Mouse (Mus musculus): ENCODE data around the gene Ccr10. TPM values are rescaled to one million over a fixed set of nuclear protein-coding genes. Genes with fewer than 3 reads are reported as not detected.
A peak's percentile ranks its signal among the peaks of the same experiment; 100 is the strongest.

Ccr10 gene
- polyA plus RNA-seq, 1 experiment from 2014 or later = 0.28 TPM

- H3K27me3 ChIP-seq = no peaks in the 10 kb centered on the region
- H3K4me3 ChIP-seq = peak overlapping the region; percentile 38
- H3K36me3 ChIP-seq = no peaks in the 10 kb centered on the region
- no peak overlapping the region for H3K27ac ChIP-seq
- H3K9me3 ChIP-seq (replicated peaks) = no peaks in the 10 kb centered on the region
- no peak; the same call in 1 of the 2 replicates for ATAC-seq (replicated peaks; ENCODE audit: insufficient number of reproducible peaks, insufficient read depth, low FRiP score, low read depth)
- H3K4me2 ChIP-seq = peak overlapping the region; percentile 59
- WGBS = 27% methylated on average over 19 of the region's 19 CpGs
- H3K4me1 ChIP-seq (replicated peaks) = peaks cover 33% of the 10 kb centered on the region
- no peak overlapping the region for H3K9ac ChIP-seq
Measured at GRCm38 (mm10) chr11:101143338-101144225, 31.7 kb downstream of the Ccr10 start.

GRCm38 (mm10) chr11:101142215-101142967 is 32.9 kb downstream of the Ccr10 start:
- no peak for ATAC-seq (replicated peaks; ENCODE audit: insufficient number of reproducible peaks, insufficient read depth, low FRiP score, low read depth)
- no peaks in the 10 kb centered on the region for H3K9me3 ChIP-seq (replicated peaks)
- H3K9ac ChIP-seq = no peak overlapping the region
- no peak overlapping the region for H3K4me2 ChIP-seq
- H3K27ac ChIP-seq = no peak overlapping the region
- no peaks in the 10 kb centered on the region for H3K27me3 ChIP-seq
- WGBS = 82% methylated on average over 10 of the region's 10 CpGs
- no peak overlapping the region for H3K4me3 ChIP-seq
- H3K4me1 ChIP-seq (replicated peaks) = peaks cover 33% of the 10 kb centered on the region
- H3K36me3 ChIP-seq = no peaks in the 10 kb centered on the region

GRCm38 (mm10) chr11:101141088-101141487 is 34.2 kb downstream of the Ccr10 start:
- H3K9ac ChIP-seq = no peak overlapping the region
- 75% methylated on average over 8 of the region's 8 CpGs for WGBS
- peak overlapping the region; percentile 70 for H3K27ac ChIP-seq

GRCm38 (mm10) chr11:101140164-101140819 is 35.0 kb downstream of the Ccr10 start:
- Histone ChIP-seq H3K4me3 (peak overlapping the region; percentile 44), H3K9me3 (replicated peaks) (no peaks in the 10 kb centered on the region), H3K36me3 (no peaks in the 10 kb centered on the region), H3K27ac (peak overlapping the region; percentile 70), H3K27me3 (no peaks in the 10 kb centered on the region), H3K4me2 (peak overlapping the region; percentile 67), H3K9ac (peak overlapping the region; percentile 43), H3K4me1 (replicated peaks) (peaks cover 33% of the 10 kb centered on the region)
- WGBS = 33% methylated on average over 27 of the region's 27 CpGs
- ATAC-seq (replicated peaks; ENCODE audit: insufficient number of reproducible peaks, insufficient read depth, low FRiP score, low read depth) = peak; percentile 53

More at GRCm38 (mm10) chr11:101141088-101141487, 34.2 kb downstream of the Ccr10 start:
- H3K4me1 ChIP-seq (replicated peaks) = peaks cover 33% of the 10 kb centered on the region
- H3K36me3 ChIP-seq = no peaks in the 10 kb centered on the region
- no peaks in the 10 kb centered on the region for H3K27me3 ChIP-seq
- ATAC-seq (replicated peaks; ENCODE audit: insufficient number of reproducible peaks, insufficient read depth, low FRiP score, low read depth) = no peak
- no peak overlapping the region for H3K4me3 ChIP-seq
- no peaks in the 10 kb centered on the region for H3K9me3 ChIP-seq (replicated peaks)
- H3K4me2 ChIP-seq = no peak overlapping the region

GRCm38 (mm10) chr11:101138536-101139181 is 36.6 kb downstream of the Ccr10 start:
- no peak for ATAC-seq (replicated peaks; ENCODE audit: insufficient number of reproducible peaks, insufficient read depth, low FRiP score, low read depth)
- Histone ChIP-seq H3K27me3 (no peaks in the 10 kb centered on the region), H3K9ac (0 out of 2 replicates have a peak overlapping the region, but pooled peaks have one; percentile 27)

GRCm38 (mm10) chr11:101137000-101137399 is 38.2 kb downstream of the Ccr10 start:
- WGBS = 68% methylated on average over 7 of the region's 7 CpGs
- H3K27ac ChIP-seq = no peak overlapping the region

More at GRCm38 (mm10) chr11:101138536-101139181, 36.6 kb downstream of the Ccr10 start:
- no peak overlapping the region for H3K27ac ChIP-seq
- H3K36me3 ChIP-seq = no peaks in the 10 kb centered on the region
- peak overlapping the region; percentile 40 for H3K4me2 ChIP-seq
- WGBS = 28% methylated on average over 15 of the region's 15 CpGs
- H3K9me3 ChIP-seq (replicated peaks) = no peaks in the 10 kb centered on the region
- H3K4me1 ChIP-seq (replicated peaks) = peaks cover 37% of the 10 kb centered on the region
- H3K4me3 ChIP-seq = peak overlapping the region; percentile 12; the same call in 1 of the 2 replicates

GRCm38 (mm10) chr11:101134217-101134865 is 40.9 kb downstream of the Ccr10 start:
- H3K4me2 ChIP-seq = no peak overlapping the region
- H3K9me3 ChIP-seq (replicated peaks) = no peaks in the 10 kb centered on the region
- H3K27me3 ChIP-seq = no peaks in the 10 kb centered on the region
- peaks cover 23% of the 10 kb centered on the region for H3K4me1 ChIP-seq (replicated peaks)
- H3K9ac ChIP-seq = no peak overlapping the region
- WGBS = 58% methylated on average over 13 of the region's 13 CpGs
- no peak for ATAC-seq (replicated peaks; ENCODE audit: insufficient number of reproducible peaks, insufficient read depth, low FRiP score, low read depth)
- H3K27ac ChIP-seq = no peak overlapping the region
- no peak overlapping the region for H3K4me3 ChIP-seq
- H3K36me3 ChIP-seq = no peaks in the 10 kb centered on the region

More at GRCm38 (mm10) chr11:101137000-101137399, 38.2 kb downstream of the Ccr10 start:
- Histone ChIP-seq H3K4me1 (replicated peaks) (peaks cover 33% of the 10 kb centered on the region), H3K9me3 (replicated peaks) (no peaks in the 10 kb centered on the region), H3K36me3 (no peaks in the 10 kb centered on the region), H3K27me3 (no peaks in the 10 kb centered on the region), H3K4me2 (no peak overlapping the region), H3K9ac (no peak overlapping the region), H3K4me3 (no peak overlapping the region)
- no peak for ATAC-seq (replicated peaks; ENCODE audit: insufficient number of reproducible peaks, insufficient read depth, low FRiP score, low read depth)

GRCm38 (mm10) chr11:101133037-101133436 is 42.2 kb downstream of the Ccr10 start:
- Histone ChIP-seq H3K27ac (no peak overlapping the region), H3K4me3 (no peak overlapping the region), H3K36me3 (no peaks in the 10 kb centered on the region), H3K27me3 (no peaks in the 10 kb centered on the region), H3K4me2 (no peak overlapping the region), H3K9me3 (replicated peaks) (no peaks in the 10 kb centered on the region), H3K9ac (no peak overlapping the region), H3K4me1 (replicated peaks) (peaks cover 22% of the 10 kb centered on the region)
- no peak for ATAC-seq (replicated peaks; ENCODE audit: insufficient number of reproducible peaks, insufficient read depth, low FRiP score, low read depth)
- 55% methylated on average over 12 of the region's 12 CpGs for whole genome bisulfite sequencing

GRCm38 (mm10) chr11:101131701-101132100 is 43.5 kb downstream of the Ccr10 start:
- ATAC-seq (replicated peaks; ENCODE audit: insufficient number of reproducible peaks, insufficient read depth, low FRiP score, low read depth) = no peak
- H3K4me2 ChIP-seq = no peak overlapping the region
- H3K27ac ChIP-seq = no peak overlapping the region
- H3K27me3 ChIP-seq = no peaks in the 10 kb centered on the region
- WGBS = 87% methylated on average over 6 of the region's 6 CpGs
- H3K36me3 ChIP-seq = peaks cover 2% of the 10 kb centered on the region
- H3K4me1 ChIP-seq (replicated peaks) = peaks cover 22% of the 10 kb centered on the region
- H3K9me3 ChIP-seq (replicated peaks) = no peaks in the 10 kb centered on the region
- no peak overlapping the region for H3K9ac ChIP-seq
- H3K4me3 ChIP-seq = no peak overlapping the region

GRCm38 (mm10) chr11:101131187-101131586 is 44.1 kb downstream of the Ccr10 start:
- 83% methylated on average over 2 of the region's 2 CpGs for WGBS
- Histone ChIP-seq H3K36me3 (peaks cover 7% of the 10 kb centered on the region), H3K4me2 (no peak overlapping the region), H3K27ac (no peak overlapping the region), H3K4me3 (no peak overlapping the region), H3K27me3 (no peaks in the 10 kb centered on the region), H3K4me1 (replicated peaks) (peaks cover 22% of the 10 kb centered on the region), H3K9me3 (replicated peaks) (no peaks in the 10 kb centered on the region), H3K9ac (no peak overlapping the region)
- ATAC-seq (replicated peaks; ENCODE audit: insufficient number of reproducible peaks, insufficient read depth, low FRiP score, low read depth) = no peak
